Mouse (Mus musculus) lung, adult 2 months (tissue): ENCODE results near the gene Snrpc.

ENCODE experiments used
- CTCF ChIP-seq: fragments of 200-500 bp; IDR thresholded peaks from 2 replicates; pipeline ENCODE4 v1.5.1; 2011; ENCODE audit warnings: mild to moderate bottlenecking, low read length, control low read depth; ENCODE audit not compliant: insufficient read depth
- POLR2A ChIP-seq: fragments of 200-500 bp; IDR thresholded peaks from 2 replicates; pipeline ENCODE4 v1.6.1; 2011; ENCODE audit warnings: low read depth, mild to moderate bottlenecking, control low read depth, low read length, borderline replicate concordance; ENCODE audit errors: extremely low read depth

DNA sequence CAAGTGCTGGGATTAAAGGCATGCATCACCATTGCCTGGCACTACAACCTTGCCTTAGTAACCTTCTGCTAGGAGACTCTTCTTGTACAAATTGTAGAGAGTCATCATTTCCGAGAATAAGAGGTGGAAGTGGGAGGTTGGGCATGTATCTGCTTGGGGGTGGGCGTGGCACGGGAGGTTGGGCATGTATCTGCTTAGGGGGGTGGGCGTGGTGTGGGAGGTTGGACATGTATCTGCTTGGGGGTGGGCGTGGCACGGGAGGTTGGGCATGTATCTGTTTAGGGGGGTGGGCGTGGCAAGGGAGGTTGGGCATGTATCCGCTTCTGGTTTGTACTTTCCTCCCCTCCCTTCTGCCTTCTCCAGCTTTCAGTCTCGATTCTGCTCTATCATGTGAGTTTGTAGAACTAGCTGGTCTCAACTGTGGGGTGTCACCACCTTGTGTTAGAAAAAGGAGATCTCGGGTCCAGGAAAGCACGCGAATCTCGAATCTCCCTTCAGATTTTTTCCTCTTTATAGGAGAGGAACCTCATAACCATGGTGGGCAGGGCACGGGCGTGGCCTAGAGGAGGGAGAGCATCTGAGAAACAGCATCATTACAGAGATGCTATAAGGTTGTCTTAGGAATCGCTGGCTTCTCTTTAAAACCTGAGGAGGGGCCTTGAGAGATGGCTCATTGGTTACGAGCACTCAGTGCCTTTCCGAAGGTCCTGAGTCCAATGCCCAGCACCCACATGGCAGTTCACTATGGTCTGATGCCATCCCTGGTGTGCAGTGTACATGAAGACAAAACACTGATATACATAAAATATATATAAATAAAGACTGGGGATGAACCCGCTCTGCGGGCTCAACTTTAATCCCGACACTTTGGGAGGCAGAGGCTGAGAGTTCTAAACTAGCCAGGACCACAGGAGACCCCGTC is 11.7 kb upstream of the Snrpc start:
- TF ChIP-seq POLR2A = peak; percentile 28; the same call in 1 of the 2 replicates
- TF ChIP-seq CTCF = no peak
